Mouse (Mus musculus): Measurements from ENCODE around the gene Ehd4.

DNA sequence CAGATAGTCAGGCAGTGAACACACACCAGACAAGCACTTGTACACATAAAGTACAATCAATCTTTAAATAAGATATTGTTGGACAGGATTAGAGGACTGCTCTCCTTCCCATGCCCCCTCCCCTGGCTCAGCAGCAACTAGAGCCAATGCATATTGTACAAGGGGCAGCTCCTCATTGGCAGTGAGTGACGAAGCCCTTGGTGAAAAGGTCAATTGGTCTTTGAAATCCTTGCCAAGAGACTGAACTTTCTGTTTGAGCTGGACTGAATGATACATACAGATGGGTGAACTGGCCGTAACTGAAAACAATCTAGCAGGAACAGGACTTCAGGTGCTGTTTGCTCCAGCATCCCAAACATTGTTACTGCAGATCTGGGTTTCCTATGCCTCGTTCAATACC, 67.0 kb downstream of the Ehd4 start:
- no peak for TF ChIP-seq POLR2A (IDR thresholded peaks at IDR 0.05; ENCODE audit: insufficient read length, low read depth)
- TF ChIP-seq POLR2AphosphoS2 (IDR thresholded peaks at IDR 0.05; ENCODE audit: insufficient read length, low read depth), result no peak
- TF ChIP-seq REST (IDR thresholded peaks at IDR 0.05; ENCODE audit: insufficient read depth, insufficient read length), result no peak

Measured in myocyte (in vitro differentiated cells).